Mouse (Mus musculus) stomach, postnatal 0 days (tissue): ENCODE measurements at regions not wholly inside any gene's neighbourhood (a gene's known extent, or its start where the extent isn't known, plus 50 kb on each side); places are given as distances from the start of the nearest gene placed in this dataset.

Experiments used
- CTCF ChIP-seq: IDR thresholded peaks from 2 replicates; pipeline ENCODE4 v1.5.1; 2016; ENCODE audit warnings: antibody characterized with exemption, low read depth, mild to moderate bottlenecking, moderate library complexity
- EP300 ChIP-seq: optimal IDR thresholded peaks from 2 replicates; pipeline ENCODE3; 2016; ENCODE audit warnings: antibody characterized with exemption

- TF ChIP-seq EP300 (no peak), CTCF (peak; percentile 86)
Measured at GRCm38 (mm10) chr8:78899887-78900286, 78.9 kb upstream of the Lsm6 start.
